Mouse (Mus musculus) fat pad, adult 2 months (tissue): ENCODE measurements around the gene Esam.

ENCODE experiments used
- DNase-seq: peaks from one replicate; pipeline ENCODE4 v3.0.0-alpha.2; 2011; ENCODE audit warnings: low read depth, low spot score; ENCODE audit errors: extremely low read depth

Esam gene

DNA sequence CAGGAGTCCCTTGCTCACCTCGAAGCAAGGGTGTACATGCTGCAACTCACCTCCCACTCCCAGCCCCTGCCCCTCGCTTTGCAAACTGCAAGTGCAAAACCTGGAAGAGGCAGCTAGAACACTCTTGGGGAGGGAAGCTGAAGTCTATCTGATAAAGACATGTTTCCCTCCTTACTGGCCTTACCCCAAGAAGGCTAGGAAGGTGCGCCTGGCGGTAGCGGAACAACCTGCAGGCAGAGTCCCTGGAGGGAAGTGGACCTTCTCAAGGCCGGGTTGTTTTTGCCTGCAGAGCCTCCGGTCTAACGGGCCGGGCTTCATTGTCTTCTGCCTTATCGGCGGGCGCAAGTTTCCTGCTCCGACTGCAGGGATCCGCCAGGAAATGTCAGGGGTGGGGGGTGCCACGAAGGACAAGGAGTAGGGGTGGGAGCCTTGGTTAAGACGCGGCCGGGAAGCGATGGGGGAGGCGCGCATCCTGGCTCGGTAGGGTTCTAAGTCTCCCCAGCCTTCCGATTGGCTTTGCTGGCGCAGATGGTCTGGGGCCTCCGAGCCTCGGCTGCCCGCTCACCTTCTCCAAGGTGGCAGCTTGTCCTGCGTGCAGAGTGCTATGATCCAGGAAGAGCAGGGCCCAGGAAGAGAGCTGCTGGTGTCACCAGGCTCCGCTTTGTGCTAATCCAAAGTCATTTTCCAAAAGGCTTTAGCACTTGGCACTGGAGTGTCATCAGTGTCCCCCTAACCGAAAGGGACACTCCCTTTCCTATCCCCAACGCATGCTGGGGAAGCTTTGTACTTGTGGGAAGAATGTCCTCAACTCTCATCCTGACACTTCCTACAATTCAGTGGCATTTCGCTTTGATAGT lies 2.4 kb downstream of the Esam start:
- DNase-seq, result no peak

DNA sequence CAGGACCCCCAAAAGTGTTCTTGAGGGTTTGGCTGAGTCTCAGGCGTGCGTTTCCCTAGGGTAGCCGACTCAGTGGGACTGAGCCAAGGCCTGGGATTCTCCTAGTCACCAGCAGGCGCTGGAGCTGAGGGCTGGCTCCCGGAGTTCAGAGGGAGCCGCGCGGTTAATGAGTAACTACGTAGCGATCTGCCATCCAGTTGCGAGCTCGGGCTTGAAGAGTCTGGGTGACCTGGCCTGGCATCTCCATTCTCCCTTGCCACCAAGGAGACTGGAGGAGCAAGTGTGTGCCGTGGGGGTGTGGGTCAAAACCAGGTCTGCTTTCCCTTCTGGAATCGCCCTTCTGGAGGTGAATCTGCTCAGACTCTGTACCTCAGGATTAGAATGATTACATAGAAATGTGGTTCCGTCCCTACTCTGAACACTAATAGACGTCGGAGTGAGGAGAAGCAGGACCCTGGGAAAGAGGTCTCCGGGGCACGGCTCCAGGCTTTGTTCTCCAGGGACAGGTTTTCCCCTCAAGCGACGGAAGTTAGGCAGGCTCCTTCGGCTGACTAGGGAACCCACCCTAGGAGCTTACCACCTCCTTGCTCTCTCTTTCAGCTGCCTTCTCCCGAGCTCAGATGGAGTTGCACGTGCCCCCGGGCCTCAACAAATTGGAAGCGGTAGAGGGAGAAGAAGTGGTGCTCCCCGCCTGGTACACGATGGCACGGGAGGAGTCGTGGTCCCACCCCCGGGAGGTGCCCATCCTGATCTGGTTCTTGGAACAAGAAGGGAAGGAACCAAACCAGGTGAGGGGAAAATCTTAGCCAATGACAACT lies 3.2 kb downstream of the Esam start:
- DNase-seq, result no peak

DNA sequence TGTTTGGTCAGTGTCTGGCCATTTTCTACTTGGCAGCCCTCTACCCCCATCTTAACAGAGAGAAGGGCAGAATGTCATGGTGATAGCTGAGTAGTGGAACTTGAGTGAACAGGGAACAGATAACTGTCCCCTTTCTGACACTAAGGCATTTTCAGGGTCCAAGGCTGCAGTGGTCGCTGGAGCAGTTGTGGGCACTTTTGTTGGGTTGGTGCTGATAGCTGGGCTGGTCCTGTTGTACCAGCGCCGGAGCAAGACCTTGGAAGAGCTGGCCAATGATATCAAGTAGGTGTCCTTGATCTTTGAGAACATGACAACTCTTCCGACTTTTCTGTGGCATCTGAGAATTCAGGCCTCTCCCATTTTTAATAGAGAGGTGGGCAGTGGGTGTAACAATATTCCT lies 9.0 kb downstream of the Esam start:
- DNase-seq, result no peak

DNA sequence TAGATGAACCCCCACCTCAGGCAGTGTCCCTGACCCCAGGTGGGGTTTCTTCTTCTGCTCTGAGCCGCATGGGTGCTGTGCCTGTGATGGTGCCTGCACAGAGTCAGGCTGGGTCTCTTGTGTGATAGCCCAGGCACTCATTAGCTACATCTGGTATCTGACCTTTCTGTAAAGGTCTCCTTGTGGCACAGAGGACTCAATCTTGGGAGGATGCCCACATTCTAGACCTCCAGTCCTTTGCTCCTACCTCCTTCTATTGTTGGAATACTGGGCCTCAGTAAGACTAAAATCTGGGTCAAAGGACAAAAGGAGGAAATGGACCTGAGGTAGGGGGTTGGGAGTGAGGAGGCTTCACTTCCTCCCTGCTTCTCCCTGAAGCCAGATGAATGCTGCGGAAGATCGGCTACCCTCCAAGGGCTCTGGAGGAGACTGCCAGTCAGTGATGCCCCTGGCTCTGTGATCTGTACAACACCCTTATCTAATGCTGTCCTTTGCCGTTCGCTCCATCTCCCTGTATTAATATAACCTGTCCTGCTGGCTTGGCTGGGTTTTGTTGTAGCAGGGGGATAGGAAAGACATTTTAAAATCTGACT lies 9.9 kb downstream of the Esam start:
- DNase-seq, result no peak

DNA sequence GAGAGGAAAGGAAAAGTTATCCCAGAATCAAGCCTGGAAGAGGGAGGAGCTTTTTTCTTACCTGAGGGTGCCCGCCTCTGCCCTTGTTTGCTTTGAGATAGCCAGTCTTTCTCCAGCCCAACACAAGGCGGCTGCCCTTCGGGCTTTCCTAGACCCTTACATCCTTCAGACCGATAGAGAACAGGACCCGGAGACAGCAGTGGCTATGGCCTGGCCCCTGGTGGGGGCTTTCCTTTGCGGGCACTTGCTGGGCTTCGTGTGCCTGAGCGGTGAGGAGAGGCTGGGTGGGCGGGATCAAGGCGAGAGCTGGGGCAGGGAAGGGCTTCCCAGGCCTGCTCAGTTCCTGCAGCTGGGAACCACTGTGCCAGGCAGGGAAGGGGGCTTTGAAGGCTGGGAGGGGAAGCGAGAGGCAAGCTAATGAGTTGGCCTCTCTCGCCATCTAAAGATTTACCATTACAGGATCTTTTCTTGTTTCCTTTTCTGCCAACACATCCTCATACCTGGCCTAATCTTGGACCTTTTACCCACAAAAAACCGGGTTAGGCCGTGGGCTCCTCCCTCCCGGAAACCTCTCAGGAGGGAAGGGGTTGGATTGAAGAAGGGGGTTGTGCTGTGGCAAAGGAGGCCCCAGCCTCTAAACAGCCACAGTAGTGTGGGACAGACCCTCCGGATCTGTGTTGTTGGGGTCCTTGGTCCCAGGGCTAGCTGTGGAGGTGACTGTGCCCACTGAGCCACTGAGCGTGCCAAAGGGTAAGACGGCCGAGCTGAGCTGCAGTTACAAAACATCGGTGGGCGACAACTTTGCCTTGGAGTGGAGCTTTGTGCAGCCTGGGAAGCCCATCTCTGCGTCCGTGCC lies 11.5 kb downstream of the Esam start, which contains the start of gene Vsig2:
TSS of gene Vsig2 (plus strand) at position 86 of the 856 bp plus-strand sequence.
- no peak for DNase-seq

DNA sequence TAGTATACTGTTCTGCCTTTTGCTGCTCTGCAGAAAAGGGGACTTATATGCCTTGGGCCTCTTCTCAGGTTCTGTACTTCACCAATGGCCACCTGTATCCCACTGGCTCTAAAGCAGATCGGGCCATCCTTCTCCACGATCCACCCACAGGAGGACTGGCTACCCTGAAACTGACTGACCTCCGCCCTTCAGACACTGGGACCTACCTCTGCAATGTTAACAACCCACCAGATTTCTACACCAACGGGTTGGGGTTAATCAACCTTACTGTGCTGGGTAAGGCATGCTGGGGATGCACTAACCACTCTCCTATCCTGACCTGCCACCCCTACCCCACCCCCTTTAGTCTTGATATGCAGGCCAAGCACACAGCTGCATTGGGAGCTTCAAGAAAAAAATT lies 12.3 kb downstream of the Esam start:
- no peak for DNase-seq

DNA sequence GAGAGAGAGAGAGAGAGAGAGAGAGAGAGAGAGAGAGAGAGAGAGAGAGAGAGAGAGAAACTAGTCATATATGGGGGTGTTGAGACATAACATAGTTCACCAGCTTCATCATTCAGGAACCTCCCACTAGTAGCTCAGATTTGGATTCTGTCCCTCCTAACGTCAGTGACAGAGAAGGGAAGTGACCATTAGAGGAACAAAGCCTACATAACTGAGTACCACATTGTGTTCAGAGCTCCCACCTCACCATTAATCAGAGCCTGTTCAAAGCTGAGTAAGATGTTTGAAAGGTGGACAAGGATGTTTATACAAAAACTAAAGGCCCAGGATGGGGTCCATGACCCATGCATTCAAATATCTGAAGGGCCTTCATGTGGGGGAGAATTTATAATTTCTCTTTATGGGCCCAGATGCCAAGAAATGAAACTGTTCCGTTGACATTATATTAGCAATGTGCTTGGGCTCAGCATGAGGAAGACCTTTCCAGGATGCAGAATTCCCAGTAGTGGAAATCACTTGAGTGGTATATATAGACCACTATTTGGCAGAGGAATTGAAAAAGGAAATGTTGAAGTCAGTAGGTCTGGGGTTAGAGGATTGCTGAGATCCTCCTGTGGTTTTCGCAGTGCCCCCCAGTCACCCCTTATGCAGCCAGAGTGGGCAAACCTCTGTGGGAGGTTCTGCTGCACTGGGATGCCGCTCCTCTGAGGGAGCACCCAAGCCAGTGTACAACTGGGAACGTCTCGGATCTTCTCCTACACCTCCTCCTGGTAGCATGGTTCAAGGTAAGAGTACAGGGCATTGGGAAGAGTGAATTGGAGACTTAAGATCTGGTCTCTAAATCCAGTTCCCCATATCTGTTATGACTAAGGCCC lies 13.1 kb downstream of the Esam start:
- DNase-seq, result no peak

DNA sequence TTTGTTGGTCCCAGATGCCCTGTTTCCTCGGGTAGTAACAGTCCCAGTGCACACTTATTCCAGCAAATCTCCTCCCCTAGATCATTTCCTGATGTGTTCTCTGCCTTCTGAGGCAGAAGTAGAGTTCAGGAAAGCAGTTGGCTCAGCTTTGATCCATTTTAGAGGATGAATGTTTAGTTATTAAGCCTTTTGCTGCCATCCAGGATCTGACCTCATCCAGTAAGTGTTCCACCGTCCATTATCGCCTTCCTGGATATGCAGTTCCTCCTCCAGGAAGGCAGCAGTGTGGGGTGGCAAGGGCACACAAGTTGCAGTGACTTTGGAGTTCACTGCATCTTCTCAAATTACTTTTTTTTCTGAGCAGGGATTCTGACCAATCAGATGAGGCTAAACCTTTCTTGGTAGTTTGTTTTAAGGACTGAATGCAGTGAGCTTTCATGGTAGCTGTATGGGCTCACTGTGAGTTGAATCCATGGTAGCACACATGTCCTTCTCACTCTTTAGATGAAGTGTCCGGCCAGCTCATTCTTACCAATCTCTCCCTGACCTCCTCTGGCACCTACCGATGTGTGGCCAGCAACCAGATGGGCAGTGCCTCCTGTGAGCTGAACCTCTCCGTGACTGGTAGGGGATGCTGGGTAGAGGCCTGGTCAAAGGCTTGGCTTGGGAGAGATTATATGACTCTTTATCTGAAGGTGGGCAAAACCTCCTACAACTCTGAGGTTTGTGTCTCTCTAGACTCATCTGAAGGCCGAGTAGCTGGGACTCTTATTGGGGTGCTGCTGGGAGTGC lies 14.2 kb downstream of the Esam start:
- DNase-seq, result no peak

DNA sequence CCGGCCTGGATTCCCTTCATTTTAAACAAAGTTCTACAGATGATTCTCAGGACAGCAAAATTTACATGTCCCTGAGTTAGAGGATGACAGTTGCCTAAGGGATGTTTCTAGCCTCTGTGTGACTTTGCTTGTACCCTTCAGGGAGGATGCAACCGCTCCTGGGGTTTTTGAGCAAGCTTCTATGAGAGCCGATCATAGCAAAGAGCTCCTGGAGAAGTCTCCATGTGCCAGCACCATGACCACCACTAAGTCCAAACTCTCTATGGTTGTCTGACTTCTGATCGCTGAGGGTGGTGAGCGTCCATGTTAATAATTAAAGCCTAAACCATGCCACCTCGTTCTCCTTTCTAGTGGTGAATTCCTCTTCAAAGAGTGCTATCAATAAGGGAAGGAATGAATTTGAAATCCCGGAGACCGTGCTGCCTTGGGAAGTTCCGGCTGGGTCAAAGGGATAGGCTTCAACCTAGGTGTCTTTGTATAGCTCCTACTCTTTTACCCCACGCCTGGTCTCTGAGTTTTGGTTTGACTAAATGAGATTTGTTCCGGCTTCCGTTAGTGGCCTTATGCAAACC lies 16.1 kb downstream of the Esam start:
- DNase-seq, result no peak

DNA sequence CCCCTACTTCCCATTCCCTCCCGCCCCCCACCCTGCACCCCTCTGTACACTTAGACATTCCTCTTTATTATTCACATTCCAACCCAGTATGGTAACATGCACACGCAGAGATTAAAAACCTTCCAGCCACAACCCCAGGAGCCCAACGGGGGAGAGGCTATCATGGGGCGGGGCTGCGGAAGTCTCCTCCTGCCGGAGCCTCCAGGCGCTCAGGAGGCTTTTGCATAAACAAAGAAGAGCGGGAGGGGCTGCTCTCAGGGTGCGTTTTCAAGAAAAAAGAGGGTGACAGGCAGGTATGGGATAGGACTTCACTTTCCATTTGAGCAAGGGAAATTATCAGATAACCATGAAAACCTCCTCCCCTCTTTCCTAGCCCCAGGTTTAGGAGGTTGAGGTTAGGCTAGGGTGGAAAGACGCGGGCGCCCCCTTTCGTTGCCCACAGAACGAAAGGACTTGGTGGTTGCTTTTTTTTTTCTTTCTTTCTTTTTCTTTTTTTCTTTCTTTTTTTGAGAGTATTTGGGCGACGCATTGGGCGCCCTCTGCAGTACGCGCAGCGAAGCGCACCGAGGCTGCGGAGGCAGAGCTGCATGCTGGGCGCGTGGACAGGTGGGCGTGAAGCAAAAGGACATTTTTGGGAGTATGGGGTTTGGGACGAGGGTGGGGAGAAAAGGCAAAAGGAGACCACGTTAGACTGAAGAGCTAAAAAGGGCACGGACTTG lies 16.7 kb downstream of the Esam start:
- DNase-seq, result no peak

DNA sequence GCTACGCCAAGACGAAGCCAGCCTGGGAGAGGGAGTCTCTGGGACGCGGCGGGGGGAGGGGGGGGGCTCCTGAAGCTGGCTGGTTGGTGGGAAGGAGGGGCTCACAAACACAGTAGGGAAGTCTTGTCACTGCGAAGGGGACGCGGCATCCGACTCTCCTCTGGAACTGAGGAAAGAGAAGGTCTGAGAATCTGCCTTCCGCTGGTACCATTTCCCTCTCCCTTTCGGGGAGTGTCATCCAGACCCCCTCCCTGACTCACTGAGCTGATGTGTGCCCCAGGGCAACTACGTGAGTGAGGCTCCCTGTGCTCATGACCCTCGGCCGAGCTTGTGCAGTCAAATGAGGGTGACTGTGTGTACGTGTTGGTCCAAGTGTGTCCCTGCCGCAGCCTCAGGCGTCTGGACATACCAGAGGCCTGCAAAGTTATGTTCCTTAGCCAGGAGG lies 17.3 kb downstream of the Esam start:
- no peak for DNase-seq

DNA sequence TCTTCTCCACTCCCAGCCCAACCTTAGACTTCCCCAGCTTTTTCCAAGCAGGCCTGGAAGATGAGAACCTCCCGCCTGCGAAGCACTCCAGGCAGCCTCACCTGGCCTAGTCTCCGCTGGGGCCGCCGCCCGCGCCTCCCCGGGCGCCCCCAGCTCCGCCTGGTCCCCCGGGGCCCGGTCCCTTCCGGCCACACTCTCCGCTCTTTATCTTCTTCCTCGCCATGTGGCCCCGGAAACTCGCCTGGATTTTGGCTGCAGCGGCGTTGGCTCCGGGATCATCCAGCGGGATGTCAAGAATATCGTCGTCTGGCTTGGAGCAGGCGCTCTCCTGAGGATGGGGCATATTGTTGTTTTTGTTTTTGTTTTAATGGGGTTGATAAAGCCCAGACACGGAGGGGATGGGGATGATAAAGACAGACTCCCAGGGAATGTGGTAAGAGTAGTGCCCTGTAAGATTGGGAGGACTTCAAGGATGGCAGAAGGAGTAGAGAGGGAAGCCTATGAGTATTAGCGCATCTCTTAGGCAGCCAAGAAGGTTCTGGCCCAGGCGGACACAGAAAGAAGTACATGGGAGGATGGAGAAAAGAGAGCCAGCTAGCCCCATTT lies 18.1 kb downstream of the Esam start:
- DNase-seq, result no peak

DNA sequence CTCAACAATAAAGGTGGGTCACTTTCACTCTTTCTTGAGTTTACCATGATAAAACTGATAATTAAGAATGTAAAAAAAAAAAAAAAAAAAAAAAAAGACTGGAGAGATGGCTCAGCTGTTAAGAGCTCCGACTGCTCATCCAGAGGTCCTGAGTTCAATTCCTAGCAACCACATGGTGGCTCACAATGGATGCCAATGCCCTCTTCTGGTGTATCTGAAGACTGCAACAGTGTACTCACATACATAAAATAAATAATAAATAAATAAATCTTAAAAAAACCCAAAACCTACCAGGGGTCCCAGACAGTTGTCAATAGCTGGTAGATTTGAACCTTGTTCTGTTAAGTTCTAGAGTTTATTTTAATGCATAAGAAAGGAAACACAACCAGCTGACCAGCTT lies 19.0 kb downstream of the Esam start:
- no peak for DNase-seq

DNA sequence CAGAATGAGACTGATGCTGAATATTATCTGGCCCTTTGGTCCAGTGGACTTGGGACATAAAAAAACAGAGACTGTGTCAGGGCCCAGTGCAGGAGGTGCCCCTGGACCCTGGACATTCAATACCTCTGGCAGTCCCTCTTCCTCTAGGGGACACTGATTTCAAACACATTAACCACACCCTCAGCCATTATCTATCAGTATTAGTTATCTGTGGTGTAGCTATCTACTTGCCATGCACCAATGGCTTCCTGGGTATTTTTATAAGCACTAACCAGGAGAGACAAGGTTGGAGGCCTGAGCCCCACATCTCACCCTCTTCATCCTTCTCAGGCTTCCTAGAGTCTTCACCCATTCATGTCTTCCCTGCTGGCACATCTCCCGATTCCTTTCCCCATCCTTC lies 22.6 kb downstream of the Esam start:
- DNase-seq, result no peak

DNA sequence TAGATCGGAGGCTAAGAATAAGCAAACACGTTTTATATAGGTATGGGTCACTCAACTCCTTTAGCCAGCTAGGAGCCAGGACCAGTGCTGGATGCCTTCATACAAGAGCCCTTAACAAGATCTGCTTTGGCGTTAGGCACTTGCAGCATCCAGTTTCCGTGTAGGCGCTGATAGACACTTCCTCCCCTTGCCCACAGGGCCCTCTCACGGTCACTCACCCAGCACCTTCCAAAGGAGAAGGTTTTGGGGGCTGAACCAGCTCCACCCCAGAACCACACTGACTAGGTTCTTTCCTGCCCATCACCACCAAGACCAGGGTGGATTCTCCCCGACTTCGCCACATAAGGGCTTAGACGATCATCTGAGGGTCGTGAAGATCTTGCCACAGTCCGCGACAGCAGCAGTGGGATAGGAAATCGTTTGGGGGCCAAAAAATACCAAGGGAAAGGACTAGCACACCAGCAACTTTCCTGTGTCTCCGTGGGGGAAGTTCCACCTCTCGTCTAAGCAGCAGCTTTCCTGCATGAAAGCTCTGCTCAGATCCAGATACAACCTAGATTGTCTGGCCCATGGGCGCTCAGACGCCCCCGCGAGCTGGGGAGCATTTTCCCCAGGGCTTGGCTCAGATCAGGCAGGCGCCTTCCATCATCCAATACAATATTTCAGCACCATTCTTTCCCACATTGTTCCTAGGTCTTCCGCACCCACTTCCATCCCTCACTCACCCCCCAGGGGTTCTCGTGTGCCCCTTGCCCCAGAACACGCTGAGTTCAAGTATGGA lies 24.1 kb downstream of the Esam start:
- no peak for DNase-seq

DNA sequence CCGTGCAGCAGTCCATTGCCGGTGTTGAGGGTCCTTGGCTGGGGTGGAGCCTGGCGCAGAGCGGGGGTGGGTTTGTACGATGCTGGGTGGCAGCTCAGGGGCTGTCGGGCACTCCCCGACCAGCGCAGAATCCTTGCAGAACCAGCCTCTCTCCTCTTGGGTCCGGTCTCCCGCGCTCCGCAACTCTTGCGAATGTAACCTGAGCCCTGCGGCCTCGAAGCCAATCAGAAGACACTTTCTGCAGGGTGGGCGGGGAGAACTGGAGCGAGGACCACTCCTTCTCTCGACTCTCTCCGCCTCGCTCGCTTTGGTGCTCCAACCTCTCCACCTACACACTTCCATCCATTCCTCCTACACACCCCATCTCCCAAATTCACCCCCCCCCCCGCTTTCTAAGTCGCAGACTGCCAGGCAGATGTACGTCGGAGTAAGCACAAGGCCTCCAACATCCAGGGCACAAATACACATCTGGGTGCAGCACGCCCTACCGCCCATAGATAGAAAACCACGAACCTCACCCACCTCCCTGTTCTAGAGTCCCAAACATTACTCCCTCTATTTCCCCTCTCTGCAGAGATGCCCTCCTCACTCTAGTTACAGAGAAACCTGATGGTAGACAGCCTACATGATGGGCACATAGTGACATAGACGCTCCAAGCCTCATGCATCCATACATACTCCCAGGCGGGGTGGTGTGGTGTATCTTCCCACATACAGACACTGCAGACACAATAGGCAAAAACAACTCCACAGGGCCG lies 24.8 kb downstream of the Esam start, which contains the start of gene Nrgn:
TSS of gene Nrgn (minus strand) at position 369 of the 758 bp plus-strand sequence.
- DNase-seq, result no peak
